Mouse (Mus musculus) thymus, postnatal 4 days (tissue): ENCODE measurements around the gene Tmem223.

Experiments used
- DNase-seq: peaks from one replicate; pipeline ENCODE4 v3.0.0; 2021

Gene Tmem223

DNA sequence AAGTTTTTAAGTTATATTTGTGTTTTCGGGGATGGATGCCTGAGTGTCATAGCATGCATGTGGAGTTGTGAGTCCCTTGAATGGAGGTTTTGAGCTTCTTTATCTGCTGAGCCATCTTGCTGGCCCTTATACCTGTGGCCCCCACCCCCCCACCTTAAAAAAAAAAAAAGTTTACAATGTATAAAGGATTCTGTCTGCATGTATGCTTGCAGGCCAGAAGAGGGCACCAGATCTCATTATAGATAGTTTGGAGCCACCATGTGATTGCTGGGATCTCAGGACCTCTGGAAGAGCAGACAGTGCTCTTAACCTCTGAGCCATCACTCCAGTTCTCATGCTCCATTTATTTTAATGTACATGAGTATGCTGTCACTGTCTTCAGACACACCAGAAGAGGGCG, 23.4 kb upstream of the Tmem223 start:
- no peak for DNase-seq

DNA sequence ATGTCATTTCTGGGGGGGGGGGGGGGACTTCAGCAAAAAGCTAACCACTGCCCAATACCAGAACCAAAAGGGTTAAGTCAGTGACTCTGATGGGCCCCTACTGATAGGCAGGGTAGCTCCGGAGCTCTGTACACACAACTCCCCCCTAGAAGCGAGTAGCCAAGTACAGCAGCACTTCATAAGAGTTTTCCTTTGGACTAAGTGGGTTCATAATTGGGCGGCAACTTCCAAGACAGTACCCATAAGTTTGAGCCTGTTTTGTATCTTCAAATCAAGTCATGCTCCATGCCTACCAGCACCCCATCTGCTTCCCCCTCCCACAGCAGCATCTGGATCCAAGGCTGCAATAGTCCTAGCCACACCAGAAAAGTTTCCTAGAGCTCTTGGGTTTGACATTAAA, 15.1 kb upstream of the Tmem223 start:
- no peak for DNase-seq

DNA sequence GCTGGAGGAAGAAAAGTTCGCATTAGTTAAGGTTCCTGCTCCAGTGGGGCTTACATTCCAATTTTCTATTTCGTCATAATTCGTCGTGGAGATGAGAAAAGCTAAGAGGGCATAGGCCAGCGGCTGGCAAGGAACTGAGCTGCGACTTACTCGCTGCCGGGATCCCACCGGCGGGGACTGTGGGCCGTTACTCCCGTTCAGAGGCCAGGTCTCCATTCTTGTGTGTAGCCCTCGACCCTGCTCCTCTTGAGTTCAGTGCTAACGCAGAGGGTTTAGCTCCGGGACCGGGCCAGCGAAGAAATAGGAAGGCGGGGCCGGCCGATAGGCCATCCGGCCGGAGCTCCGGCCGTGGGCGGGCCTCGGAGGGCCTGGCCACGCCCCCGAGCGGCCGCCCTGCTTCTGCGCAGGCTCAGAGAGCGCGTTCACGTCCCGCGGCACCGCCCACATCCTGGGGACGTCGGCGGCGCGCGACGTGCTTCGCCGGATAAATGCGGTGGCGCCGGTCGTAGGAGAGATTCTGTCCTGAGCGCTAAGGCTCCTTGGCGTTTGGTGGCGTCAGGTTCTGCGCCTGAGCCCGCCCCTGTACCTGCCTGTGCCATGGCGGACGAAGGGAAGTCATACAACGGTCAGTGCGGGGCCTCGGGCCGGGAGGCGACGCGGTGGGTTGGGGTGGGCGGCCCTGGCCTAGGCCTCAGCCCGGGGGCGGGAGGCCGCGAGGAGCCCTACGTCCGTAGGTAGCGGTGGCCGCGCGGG, 14.0 kb upstream of the Tmem223 start, which contains the start of gene Nxf1:
Gene Nxf1, plus strand, starts transcription at position 439 of the 753 bp plus-strand sequence.
- DNase-seq, result peak; percentile 97

DNA sequence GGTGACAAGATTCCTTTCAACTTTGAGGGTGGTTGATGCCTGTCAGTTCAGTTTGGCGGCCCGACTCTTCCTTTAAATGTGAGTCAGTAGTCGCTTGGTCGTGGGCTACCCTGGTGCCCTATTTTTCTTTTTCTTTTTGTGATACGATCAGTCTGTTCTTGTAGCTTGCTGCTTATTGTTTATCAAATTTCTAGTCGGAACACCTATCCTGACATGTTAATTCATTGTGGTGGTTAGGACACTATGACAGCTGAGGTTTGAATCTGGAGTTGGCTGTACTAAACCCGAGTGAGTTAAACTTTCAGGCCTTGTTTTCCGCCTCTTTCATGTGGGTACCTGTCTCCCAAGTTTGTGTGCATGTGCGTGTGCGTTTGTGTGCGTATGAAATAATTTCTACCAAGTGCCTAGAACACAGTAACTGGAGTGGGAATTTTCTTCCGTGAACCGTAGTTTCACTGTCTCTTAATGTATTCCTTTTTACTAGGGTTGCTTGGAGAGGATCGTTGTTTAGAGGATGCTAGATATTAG, 13.3 kb upstream of the Tmem223 start:
- DNase-seq, result peak; percentile 13

DNA sequence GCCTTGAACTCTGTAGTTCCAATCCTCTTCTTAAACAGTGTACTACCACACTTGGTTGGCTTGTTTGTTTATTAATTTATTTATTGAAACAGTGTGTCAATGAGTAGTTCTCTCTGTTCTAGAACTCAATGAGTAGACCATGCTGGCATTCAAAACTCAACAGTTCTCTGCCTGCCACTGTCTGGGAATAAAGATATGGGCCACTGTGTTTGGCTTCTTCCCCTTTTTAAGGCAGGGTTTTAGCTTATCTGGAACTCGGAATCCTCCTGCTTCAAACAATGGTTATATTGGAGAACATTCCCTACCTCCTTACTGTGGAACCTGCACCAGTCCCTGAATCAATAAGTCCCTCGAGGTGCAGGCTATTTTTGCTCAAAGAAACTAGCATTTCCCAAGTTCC, 11.9 kb upstream of the Tmem223 start:
- DNase-seq, result no peak

DNA sequence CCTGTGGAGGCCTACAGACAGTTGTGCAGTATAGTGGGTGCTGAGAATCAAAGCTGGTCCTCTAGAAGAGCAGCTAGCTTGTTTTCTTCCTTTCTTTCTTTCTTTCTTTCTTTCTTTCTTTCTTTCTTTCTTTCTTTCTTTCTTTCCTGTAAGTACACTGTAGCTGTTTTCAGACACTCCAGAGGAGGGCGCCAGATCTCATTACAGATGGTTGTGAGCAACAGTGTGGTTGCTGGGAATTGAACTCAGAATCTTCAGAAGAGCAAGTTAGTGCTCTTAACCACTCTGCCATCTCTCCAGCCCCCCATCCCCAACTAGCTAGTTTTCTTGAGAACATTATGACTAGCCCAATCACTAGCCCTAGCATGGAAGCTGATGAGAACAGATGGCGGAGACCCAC, 10.0 kb upstream of the Tmem223 start:
- DNase-seq, result peak; percentile 50

DNA sequence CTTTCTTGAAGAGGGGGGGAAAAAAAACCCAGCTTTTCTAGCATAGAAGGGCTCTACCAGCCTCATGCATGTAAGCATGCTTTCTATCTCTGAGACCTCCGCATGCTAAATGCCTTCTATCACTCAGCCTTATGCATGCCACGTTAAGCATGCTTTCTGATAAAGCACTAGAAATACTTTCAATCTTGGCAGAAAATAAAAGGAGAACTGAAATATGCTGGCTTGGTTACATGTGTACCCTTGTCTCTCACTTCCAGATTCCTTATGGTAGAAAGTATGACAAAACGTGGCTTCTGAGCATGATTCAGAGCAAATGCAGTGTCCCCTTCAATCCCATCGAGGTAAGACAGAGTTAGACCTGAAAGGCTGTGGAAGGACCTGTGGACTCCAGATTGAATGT, 7.5 kb upstream of the Tmem223 start:
- no peak for DNase-seq

DNA sequence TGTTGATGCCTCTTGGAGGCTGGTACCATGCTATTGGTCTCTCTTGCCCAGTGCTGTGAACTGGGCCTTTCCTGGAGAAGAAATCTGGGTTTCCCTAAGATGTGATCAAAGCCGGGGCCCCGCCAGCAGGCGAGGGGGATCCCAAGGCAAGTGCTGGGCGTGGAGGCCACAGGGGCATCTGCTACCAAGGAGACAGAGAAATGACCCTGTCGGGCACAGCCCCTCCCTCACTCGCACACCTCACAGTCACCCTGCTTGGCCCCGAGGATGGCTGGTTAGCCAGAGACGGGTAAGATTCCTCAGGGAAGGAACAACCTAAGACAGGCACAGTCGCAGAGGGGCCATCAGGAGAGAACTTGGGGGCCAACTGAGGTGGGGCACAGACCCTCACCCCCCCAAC, 5.2 kb upstream of the Tmem223 start:
- DNase-seq, result no peak

DNA sequence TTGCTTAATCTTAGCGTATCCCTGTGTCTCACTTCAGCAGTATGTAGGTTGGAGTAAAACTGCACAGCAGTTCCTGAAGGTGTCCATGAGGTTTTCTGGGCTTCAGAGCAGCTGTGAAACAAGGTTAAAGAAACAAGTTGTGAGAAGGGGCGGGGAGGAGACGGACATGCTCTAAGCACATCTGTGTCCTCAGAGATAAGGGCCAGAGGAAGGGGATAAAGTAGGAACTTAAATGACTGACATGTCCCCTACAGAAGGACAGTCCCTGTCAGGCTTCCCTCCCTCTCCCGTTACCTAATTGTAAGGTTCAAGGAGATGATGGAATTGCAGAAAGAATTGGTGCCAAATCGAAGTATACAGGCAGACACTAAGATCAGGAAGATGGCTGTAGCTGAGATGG, 2.2 kb downstream of the Tmem223 start:
- no peak for DNase-seq

DNA sequence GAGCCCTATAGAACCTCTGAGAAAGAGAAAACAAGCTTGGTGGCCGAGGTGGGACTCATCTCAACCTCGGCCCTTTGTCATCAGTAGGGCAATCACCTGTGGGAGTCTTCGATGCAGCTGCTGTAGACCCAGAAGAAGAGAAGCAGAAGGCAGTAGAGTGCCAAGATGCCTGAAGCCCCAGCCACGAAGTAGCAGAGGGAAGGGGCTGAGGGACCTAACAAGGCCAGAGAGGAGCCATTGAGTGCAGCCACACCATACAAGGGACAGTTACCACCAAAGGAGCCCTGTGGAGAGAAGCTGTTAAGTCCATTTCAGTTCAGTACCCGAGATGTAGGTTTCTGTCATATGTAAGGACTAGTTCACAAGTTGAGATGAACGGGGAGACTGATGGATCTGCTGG, 2.6 kb downstream of the Tmem223 start:
- no peak for DNase-seq

DNA sequence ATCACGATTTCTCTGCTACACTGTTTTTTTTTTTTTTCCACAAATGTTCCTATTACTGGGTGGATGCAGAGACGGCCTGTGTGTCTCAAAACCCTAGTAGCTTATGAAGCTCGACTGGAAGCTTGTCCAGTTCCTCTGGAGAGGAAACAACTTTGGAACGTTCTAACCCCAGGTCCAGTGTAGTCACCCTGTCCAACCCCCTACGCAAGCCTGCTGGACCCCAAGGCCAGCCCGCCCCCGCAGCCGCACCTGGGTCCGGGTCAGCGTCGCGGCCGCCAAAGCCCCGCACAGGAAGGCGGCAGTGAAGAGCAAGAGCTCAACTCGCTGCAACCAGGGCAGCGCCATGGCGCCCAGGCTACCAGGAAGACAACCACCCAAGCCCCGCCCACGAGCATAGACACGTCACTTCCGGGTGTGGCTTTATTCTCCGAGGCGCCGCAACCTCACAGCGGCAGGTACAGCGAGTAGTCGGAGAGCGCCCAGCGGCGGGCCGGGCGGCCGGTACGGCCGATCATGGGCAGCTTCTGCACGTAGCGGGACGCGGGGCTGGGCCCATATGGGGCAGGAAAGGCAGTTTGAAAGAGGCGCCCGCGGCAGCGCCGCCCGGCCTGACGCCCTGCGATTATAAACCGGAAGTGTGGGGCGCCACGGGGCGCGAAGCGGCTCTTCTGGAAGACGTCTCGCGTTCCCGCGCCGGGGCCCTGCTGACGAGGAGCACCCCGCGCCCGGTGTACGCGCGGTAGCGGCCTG, 3.5 kb downstream of the Tmem223 start, which contains the start of gene Tmem179b:
Gene Tmem179b, minus strand, starts transcription at position 382 of the 750 bp plus-strand sequence.
- DNase-seq, result peak; percentile 99

DNA sequence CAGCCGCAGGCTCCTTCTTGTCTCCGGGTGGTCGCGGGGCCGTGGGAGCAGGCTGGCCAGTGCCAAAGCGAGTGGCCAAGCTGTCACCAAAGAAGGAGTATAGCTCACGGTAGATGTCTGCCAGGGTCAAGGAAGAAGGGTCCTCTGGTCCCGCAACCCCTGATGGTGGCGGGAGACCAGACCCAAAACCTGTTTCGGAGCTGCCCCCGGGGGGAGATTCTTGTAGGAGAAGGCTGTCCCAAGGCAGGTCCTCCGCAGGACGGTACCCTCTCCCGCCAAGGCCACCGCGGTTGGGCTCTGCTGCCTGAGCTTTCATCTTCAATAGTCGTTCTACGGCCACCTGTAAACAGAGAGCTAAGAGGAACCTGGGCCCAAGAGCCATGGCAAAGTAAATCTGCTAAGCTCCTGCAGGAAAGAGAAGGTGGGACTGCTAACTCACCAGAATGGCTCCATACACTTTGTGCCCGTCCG, 4.2 kb downstream of the Tmem223 start:
- no peak for DNase-seq

DNA sequence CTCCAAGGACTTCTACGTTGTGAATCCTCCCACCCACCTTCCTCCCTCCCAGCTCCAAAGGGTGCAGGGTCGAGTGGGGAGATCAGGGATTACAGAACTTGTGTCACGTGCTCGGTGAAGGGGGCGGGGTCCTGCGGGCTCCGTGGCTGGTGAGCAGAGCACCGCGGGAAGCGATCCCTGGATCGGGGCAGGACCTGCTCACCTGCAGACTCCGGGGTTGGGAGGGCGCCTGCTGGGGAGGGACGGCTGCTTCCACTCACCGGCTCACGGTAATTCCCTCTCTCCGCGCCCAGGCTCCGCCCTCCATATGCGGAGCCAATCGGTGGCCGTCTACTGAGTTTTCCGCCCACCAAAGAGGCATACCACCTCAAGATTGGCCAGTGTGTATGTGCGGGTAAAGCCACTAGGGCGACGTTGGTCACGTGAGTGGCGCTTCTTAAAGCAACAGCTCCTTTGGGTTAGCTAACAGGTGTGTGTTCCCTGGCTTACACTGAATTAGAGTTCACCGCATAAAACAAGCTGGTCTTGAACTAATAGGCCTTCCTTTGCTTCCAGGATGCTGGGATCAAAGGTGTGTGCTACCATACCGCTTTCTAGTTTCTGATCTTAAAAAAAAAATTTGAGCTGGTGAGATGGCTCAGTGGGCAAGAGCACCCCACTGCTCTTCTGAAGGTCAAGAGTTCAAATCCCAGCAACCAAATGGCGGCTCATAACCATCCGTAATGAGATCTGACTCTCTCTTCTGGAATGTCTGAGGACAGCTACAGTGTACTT, 15.4 kb downstream of the Tmem223 start, which contains the start of gene Taf6l:
Gene Taf6l, minus strand, starts transcription at position 410 of the 774 bp plus-strand sequence.
- DNase-seq, result peak; percentile 89

DNA sequence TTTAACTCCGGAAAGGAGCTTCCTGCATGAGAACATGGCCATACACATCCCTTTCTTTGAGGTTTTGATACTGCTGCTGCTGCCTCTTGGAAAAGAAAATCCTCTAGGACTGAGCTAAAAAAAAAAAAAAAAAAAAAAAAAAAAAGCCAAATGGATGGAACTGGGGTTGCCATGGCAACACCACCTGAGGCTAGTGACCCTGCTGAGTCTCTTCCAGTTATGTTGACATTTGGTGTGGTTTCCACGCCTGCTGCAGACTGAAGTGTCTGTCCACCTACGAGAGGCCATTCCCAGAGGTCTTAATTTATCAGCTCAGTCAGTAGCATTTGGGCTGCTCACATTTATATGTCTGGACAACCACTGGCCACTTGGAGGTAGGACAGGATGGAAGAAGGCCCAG, 17.7 kb downstream of the Tmem223 start:
- DNase-seq, result no peak

DNA sequence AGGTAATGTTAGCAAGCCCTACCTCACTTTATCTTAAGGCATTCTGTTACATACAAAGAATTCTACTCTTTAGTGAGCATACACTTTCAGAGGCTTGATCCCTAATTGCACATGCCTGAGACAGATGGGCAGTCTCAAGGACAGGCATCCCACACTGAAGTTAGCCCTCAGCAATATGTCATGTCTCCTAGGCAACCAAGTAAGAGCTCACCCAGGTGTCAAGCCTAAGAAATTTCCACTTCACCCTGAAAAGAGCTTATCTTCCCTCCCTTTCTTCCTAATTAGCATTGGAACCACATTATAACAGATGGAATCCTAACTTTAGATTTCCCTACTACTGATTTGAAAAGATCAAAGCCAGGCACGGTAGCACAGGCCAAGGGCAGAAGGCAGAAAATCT, 18.4 kb downstream of the Tmem223 start:
- DNase-seq, result no peak

DNA sequence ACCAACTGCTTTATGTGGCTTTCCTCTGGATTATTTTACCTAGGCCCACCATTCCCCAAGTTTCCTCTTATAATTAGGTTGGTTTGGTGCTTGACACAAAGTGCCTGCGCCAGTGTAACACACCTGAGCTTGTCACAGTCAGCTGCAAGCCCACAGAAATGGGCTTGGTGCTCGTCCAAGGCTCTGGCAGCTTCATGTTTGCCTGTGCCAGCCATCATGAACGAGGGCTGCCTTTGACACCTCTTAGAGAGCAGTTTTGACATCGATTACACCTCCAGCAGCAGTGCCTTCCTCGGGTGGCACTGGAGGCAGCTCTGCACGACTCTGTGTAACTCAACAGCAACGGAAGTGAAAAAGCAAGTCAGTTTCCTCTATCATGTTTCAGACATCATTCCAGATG, 19.4 kb downstream of the Tmem223 start:
- DNase-seq, result no peak

DNA sequence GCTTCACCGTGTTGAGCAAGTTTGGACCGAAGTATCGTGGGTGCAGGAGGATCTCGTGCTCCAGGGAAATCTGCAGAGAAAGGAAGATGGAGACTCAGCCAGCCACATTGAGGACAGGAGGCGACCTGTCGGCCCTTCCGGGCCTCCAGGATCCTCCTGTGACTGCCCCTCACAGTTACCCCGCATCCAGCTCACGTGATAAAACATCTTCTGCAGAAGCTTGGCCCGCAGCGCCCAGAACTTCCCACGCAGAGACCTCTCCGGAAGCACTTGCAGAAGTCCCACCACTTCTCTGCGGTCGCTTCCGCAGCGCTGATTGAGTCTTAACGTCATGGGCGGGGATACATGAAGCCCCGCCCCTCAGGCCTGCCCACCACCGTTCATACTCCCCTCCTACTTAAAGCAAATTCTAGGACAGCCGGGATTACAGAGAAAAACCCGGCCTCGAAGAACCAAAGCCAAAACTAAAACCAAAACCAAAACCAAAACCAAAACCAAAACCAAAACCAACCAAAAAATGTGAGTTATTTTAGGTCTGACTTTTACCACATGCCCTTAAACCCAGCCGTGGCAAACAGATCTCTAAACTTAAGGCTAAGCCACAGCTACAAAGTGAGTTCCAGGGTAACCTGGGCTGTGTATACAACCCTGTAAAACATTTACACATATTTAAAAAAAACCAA, 27.6 kb downstream of the Tmem223 start, which contains the start of gene Polr2g:
Gene Polr2g, minus strand, starts transcription at position 314 of the 683 bp plus-strand sequence.
- peak; percentile 90 for DNase-seq

DNA sequence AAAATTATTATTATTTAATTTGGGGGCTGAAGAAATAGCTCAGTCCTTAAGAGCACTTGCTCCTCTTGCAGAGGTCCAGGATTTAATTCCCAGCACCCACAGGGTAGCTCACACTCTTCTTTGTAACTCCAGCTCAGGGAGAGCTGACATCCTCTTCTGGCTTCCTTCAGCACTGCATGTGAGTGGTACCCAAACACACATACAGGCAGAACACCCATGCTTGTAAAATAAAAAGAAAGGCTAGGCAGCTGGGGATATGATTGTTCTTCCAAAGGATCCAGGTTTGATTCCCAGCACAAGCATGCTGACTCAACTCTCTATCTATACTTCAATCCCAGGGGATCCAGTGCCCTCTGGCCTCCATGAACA, 28.1 kb downstream of the Tmem223 start:
- DNase-seq, result no peak

DNA sequence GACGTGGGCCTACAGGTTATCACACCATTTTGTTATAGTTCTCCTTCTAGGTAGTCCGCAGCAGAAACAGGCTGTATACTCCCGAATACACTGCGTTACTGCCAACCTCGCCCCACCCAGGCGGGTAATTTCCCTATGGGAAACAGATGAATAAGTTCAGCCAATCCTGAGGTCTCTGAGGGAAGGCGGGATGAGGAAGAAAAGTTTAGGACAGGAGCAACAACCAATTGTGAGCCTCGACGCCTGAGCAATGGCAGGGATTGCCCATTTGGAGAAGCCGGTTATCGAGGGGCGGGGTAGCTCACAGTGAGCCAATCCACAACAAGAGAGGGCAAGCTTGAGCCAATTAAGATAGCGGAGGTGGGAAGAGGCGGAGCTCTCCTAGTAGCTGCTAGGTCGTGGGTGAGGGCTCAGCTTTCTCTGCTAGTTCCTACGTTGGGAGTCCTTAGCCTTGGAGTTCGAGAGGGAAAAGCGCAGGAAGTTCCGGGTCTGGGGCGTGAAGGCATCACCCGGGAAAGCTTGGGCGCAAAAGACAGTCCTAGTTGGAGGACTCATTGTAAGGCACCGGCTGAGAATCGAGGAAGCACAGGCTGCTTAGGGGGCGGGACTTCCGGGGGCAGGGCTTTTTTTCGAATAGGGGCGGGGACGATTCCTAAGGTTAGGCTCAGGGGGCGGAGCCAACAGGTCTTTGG, 31.5 kb downstream of the Tmem223 start, which contains the start of gene Zbtb3:
Gene Zbtb3, plus strand, starts transcription at position 426 of the 692 bp plus-strand sequence.
- DNase-seq, result peak; percentile 88

DNA sequence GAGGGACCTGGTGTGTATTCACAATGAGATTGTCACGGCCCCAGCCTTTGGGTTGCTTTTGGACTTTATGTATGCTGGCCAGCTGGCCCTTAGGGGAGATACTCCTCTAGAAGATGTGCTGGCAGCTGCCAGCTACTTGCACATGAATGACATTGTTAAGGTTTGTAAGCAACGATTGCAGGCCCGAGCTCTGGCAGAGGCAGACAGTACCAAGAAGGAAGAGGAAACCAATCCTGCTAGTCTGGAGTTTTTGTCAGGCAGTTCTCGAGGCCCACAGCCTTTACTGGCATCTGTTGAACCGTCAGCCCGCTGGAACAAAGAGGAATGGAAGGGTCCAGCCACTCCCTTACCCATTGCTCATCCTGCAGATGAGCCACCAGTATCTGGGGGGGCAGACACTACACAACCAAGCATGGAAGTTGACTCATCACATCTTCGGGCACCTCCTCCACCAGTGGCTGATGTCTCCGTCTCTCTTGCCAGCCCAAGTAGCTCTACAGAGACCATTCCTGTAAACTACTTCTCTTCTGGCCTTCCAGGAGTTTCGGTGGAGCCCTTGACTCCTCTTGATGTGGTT, 32.5 kb downstream of the Tmem223 start:
- DNase-seq, result no peak
